Mouse (Mus musculus) embryonic facial prominence, embryonic 10.5 days (tissue): Measurements from ENCODE around the gene Myef2. TPM values are rescaled to one million over a fixed set of nuclear protein-coding genes. Genes with fewer than 3 reads are reported as not detected.

Experiments used
- DNase-seq: peaks from one replicate; pipeline ENCODE4 v3.0.0-alpha.2; 2017; ENCODE audit warnings: low spot score
- H3K27ac ChIP-seq: fragments of 300-500 bp; sonication (generic); replicated peaks from 2 replicates; pipeline ENCODE4 v1.5.1; 2016; ENCODE audit warnings: mild to moderate bottlenecking
- H3K27me3 ChIP-seq: fragments of 300-500 bp; sonication (generic); replicated peaks from 2 replicates; pipeline ENCODE4 v1.6.1; 2016; ENCODE audit warnings: low read depth, mild to moderate bottlenecking; ENCODE audit not compliant: poor library complexity, severe bottlenecking
- H3K36me3 ChIP-seq: fragments of 300-500 bp; sonication (generic); replicated peaks from 2 replicates; pipeline ENCODE4 v1.6.1; 2016; ENCODE audit warnings: mild to moderate bottlenecking, moderate library complexity
- H3K4me1 ChIP-seq: fragments of 300-500 bp; sonication (generic); 2 replicates; pipeline ENCODE4 v1.6.1; 2016
- H3K4me3 ChIP-seq: fragments of 300-500 bp; sonication (generic); 2 replicates; pipeline ENCODE4 v1.5.1; 2016; ENCODE audit warnings: mild to moderate bottlenecking, moderate library complexity
- H3K9me3 ChIP-seq: fragments of 300-500 bp; sonication (generic); 2 replicates; pipeline ENCODE4 v1.6.1; 2016; ENCODE audit warnings: mild to moderate bottlenecking
- WGBS: fragments of 180-500 bp; shearing (Covaris S2); methylation state at CpG from one replicate; pipeline ENCODE4 v1.1.7; 2016; 5-methylcytosine and 5-hydroxymethylcytosine counted together
- polyA plus RNA-seq: library from polyadenylated mRNA; unstranded; fragments of >200 nt; fragmentation: Nextera tagmentation; extraction: Ambion mirVana; gene quantifications from 2 replicates; pipeline ENCODE4 v1.2.1, GENCODE M21; 2016

The Myef2 gene
- polyA plus RNA-seq, result 155 and 158 TPM in 2 replicates

DNA sequence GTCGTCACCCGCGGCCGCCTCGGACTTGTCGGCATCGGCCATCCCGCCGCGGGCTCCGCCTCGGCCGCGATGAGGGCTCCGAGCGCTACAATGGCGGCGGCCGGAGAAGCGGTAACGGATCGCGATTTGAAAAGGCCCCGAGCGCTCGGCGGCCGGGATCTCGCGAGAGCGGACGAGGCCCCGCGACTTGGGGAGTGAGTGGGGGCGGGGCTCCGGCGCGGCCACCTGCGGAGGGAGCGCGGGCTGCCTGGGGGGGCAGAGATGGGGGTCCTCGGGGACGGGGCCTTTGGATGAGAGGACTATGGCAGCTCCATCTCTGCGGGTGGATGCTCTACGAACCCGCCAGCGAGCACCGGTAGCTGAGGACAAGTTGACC, at the start of gene Myef2:
Myef2 (minus strand) TSS at position 185 of the 376 bp plus-strand sequence.
- peaks cover 25% of the 10 kb centered on the region for H3K4me1 ChIP-seq
- peak; percentile 92 for DNase-seq
- peak within 1 kb of the TSS; percentile 89 for H3K4me3 ChIP-seq
- WGBS, result under 1% methylated on average over 48 of the region's 48 CpGs
- H3K9me3 ChIP-seq, result no peaks in the 10 kb centered on the region
- H3K27me3 ChIP-seq, result no peaks in the 10 kb centered on the region
- peak within 1 kb of the TSS; percentile 100 for H3K27ac ChIP-seq
- peaks cover 10% of the 10 kb centered on the region for H3K36me3 ChIP-seq

DNA sequence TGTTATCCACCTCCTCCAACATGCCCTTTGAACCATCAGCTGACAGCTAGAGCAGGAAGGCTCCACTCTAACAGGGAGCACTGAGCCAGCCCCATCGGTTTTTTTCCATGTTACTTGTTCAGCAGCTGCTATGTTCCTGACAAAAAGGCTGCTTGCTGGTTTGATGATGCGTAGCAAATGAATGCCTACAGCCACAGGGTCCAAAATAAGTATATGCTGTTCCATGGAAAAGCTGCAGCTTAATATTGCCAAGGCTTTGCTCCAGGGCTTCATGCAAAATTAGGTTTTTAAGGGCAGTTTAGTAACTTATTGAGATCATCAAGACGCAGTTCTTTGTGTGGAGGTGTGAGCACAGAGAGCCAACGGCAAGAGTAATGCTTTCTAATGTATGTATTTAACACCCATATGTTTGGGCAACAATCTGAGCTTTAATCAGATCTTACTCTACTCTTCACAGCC, 38.6 kb upstream of the Myef2 start:
- H3K4me3 ChIP-seq, result no peak overlapping the region
- H3K36me3 ChIP-seq, result no peaks in the 10 kb centered on the region
- DNase-seq, result no peak
- H3K9me3 ChIP-seq, result no peaks in the 10 kb centered on the region
- no peaks in the 10 kb centered on the region for H3K27me3 ChIP-seq
- no peak overlapping the region for H3K27ac ChIP-seq
- 80% methylated on average over 4 of the region's 4 CpGs for WGBS
- H3K4me1 ChIP-seq, result no peaks in the 10 kb centered on the region; the same call in 1 of the 2 replicates

DNA sequence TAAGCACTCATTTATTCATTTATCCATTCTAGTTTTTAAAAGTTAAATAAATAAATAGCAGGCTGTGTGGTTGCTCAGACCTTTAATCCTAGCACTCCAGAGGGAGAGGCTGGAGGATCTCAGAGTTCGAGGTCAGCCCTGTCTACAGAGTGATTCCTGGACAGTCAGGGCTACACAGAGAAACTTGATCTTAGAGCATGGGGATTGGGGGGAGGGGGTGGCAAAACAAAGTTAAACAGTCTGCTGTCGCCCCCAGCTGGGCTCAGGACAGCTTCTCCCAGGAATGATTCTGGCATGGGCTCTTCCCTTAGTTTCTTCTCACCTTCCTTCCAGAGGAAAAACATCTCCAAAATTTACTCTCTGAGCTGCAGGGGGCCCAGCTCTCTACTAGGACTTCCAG, 32.0 kb upstream of the Myef2 start:
- Histone ChIP-seq H3K9me3 (no peaks in the 10 kb centered on the region), H3K27ac (no peak overlapping the region), H3K4me3 (no peak overlapping the region), H3K27me3 (no peaks in the 10 kb centered on the region), H3K4me1 (peaks cover 14% of the 10 kb centered on the region), H3K36me3 (no peaks in the 10 kb centered on the region)
- DNase-seq, result peak; percentile 65
- WGBS, result 6% methylated on average over 2 of the region's 2 CpGs

DNA sequence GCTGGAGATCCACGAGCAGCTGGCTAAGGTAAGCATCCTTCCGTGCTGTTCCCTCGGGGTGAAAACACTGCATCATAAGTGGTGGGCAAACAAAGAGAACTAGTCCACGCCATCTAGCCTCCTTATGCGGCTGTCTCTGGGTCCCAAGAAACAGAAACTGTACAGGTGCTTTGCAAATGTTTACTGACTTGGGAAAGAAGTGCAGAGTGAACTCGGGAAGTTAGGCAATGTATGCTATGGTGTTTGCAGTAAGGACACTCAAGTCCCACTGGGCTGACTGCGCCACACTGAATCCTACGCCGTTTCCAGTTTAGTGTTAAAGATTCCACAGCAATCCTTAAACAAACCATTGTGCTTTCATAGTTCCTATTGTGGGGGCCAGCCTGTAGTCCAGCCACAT, 30.8 kb upstream of the Myef2 start:
- Histone ChIP-seq H3K9me3 (no peaks in the 10 kb centered on the region), H3K4me3 (no peak overlapping the region), H3K27me3 (no peaks in the 10 kb centered on the region), H3K27ac (no peak overlapping the region), H3K36me3 (no peaks in the 10 kb centered on the region), H3K4me1 (peaks cover 14% of the 10 kb centered on the region)
- DNase-seq, result no peak
- 82% methylated on average over 9 of the region's 9 CpGs for whole genome bisulfite sequencing

DNA sequence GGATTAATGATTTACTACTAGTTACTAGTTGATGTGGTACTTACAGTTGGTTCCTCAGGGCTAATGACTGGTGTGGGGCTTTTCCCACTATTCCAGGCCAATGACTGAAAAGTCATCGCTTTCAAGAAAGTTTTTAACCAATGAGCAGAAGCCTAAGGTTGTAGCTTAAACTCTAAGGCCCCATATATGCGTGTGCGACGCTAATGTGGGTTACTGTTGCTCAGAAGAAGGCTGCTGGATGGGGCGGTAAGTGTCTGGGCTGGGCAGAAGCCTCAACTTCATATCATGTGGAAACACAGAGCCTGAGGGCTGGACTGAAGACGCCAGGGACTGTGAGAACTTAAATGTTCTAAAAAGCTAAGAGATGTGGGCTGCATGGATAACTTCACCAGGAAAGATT, 28.9 kb upstream of the Myef2 start, which contains the start of gene Slc12a1:
Slc12a1 (plus strand) TSS at position 118 of the 400 bp plus-strand sequence.
- H3K27ac ChIP-seq, result no peak within 1 kb of the TSS
- peaks cover 14% of the 10 kb centered on the region for H3K4me1 ChIP-seq
- H3K36me3 ChIP-seq, result no peaks in the 10 kb centered on the region
- DNase-seq, result no peak
- H3K27me3 ChIP-seq, result no peaks in the 10 kb centered on the region
- H3K4me3 ChIP-seq, result no peak within 1 kb of the TSS
- no peaks in the 10 kb centered on the region for H3K9me3 ChIP-seq
- WGBS, result 85% methylated on average over 6 of the region's 6 CpGs

GRCm38 (mm10) chr2:125142336-125142735, 18.9 kb upstream of the Myef2 start:
- no peak for DNase-seq
- Histone ChIP-seq H3K36me3 (no peaks in the 10 kb centered on the region), H3K27ac (no peak overlapping the region), H3K9me3 (no peaks in the 10 kb centered on the region), H3K4me3 (no peak overlapping the region), H3K27me3 (no peaks in the 10 kb centered on the region), H3K4me1 (no peaks in the 10 kb centered on the region)

- Histone ChIP-seq H3K36me3 (no peaks in the 10 kb centered on the region), H3K27me3 (peaks cover 10% of the 10 kb centered on the region; the same call in 1 of the 2 replicates), H3K27ac (no peak overlapping the region), H3K4me1 (peaks cover 11% of the 10 kb centered on the region), H3K4me3 (peak overlapping the region; percentile 55), H3K9me3 (no peaks in the 10 kb centered on the region)
- no peak for DNase-seq
- 31% methylated on average over 7 of the region's 7 CpGs for WGBS
Measured at GRCm38 (mm10) chr2:125136846-125137245, 13.4 kb upstream of the Myef2 start.

- Histone ChIP-seq H3K9me3 (no peaks in the 10 kb centered on the region), H3K36me3 (no peaks in the 10 kb centered on the region), H3K4me3 (peak within 1 kb of the TSS; percentile 55), H3K4me1 (peaks cover 11% of the 10 kb centered on the region), H3K27me3 (peaks cover 10% of the 10 kb centered on the region; the same call in 1 of the 2 replicates), H3K27ac (no peak within 1 kb of the TSS)
- 2% methylated on average over 39 of the region's 39 CpGs for WGBS
- DNase-seq, result peak; percentile 90
Measured at GRCm38 (mm10) chr2:125135903-125136811, 12.7 kb upstream of the Myef2 start, which contains the start of gene Ctxn2. Gene Ctxn2 (plus strand): TSS chr2:125136692.

DNA sequence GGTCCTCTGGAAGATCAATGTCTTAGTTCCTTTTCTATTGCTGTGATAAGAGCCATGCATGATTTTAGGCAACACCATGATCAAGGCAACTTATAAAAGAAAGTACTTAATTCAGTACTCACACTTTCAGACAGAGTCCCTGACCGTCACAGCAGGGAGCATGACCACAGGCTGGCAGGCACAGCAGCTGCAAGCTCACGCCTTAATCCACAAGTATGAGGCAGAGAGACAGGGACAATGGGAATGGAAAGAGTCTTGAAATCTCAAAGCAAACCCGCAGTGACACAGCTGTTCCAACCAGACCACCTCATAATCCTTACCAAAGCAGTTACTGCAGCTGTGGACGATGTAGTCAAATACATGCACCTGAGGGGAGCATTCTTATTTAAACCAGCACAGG, 10.7 kb upstream of the Myef2 start:
- no peak overlapping the region for H3K27ac ChIP-seq
- no peak overlapping the region for H3K4me3 ChIP-seq
- H3K9me3 ChIP-seq, result no peaks in the 10 kb centered on the region
- H3K4me1 ChIP-seq, result peaks cover 11% of the 10 kb centered on the region
- DNase-seq, result no peak
- no peaks in the 10 kb centered on the region for H3K36me3 ChIP-seq
- H3K27me3 ChIP-seq, result peaks cover 10% of the 10 kb centered on the region; the same call in 1 of the 2 replicates
- 35% methylated on average over 4 of the region's 4 CpGs for WGBS

GRCm38 (mm10) chr2:125126792-125127191, 3.3 kb upstream of the Myef2 start:
- no peak overlapping the region for H3K4me3 ChIP-seq

DNA sequence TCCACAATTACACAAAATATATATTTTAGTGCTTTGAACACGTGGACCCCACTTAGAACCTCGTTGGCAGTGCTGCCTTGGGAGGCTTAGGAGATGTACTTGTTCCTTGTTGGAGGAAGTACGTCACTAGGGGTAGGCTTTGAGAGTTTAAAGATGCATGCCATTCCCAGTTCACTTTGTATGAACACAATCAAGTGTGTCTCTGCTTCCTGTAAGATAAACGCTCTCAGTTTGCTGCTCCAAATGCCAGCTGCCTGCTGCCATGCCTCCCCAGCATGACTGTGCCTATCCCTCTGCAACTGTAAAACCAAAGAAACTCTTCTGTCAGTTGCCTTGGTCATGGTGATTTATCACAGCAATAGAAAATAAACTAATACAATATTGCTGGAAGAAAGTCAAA, 2.4 kb upstream of the Myef2 start:
- H3K4me1 ChIP-seq, result peaks cover 15% of the 10 kb centered on the region
- WGBS, result 39% methylated on average over 4 of the region's 4 CpGs

More at GRCm38 (mm10) chr2:125126792-125127191, 3.3 kb upstream of the Myef2 start:
- no peaks in the 10 kb centered on the region for H3K36me3 ChIP-seq
- H3K9me3 ChIP-seq, result no peaks in the 10 kb centered on the region
- no peak for DNase-seq
- WGBS, result 89% methylated on average over 3 of the region's 3 CpGs
- no peaks in the 10 kb centered on the region for H3K27me3 ChIP-seq
- no peak overlapping the region for H3K27ac ChIP-seq
- peaks cover 5% of the 10 kb centered on the region for H3K4me1 ChIP-seq

GRCm38 (mm10) chr2:125122624-125123476, 611 bp downstream of the Myef2 start:
- Histone ChIP-seq H3K27me3 (no peaks in the 10 kb centered on the region), H3K27ac (peak overlapping the region; percentile 100), H3K4me3 (peak overlapping the region; percentile 89), H3K4me1 (peaks cover 25% of the 10 kb centered on the region), H3K36me3 (peaks cover 10% of the 10 kb centered on the region), H3K9me3 (no peaks in the 10 kb centered on the region)
- WGBS, result under 1% methylated on average over 59 of the region's 59 CpGs
- peak; percentile 65 for DNase-seq

More for the DNA sequence above, 2.4 kb upstream of the Myef2 start:
- DNase-seq, result no peak
- H3K4me3 ChIP-seq, result no peak overlapping the region
- no peaks in the 10 kb centered on the region for H3K27me3 ChIP-seq
- H3K36me3 ChIP-seq, result no peaks in the 10 kb centered on the region
- H3K9me3 ChIP-seq, result no peaks in the 10 kb centered on the region
- no peak overlapping the region for H3K27ac ChIP-seq
